Mouse (Mus musculus) heart, embryonic 14.5 days (tissue): ENCODE measurements around the gene Stk19. TPM values are rescaled to one million over a fixed set of nuclear protein-coding genes. Genes with fewer than 3 reads are reported as not detected.
A peak's percentile ranks its signal among the peaks of the same experiment; 100 is the strongest.

Source experiments
- ATAC-seq: fragments of 200-750 bp; cut with Nextera tagmentation; 2 replicates; pipeline ENCODE4 v1.8.0; 2017; ENCODE audit warnings: low read depth, moderate TSS enrichment; ENCODE audit not compliant: insufficient number of reproducible peaks, insufficient read depth, low FRiP score
- H3K27ac ChIP-seq, 2 experiments: fragments of 200-500 bp in 1 of 2; fragments of 300-500 bp in 1 of 2; sonication (generic) in 1 of 2; replicated peaks in 1 of 2; 2 replicates each; pipeline ENCODE4 v1.5.1; 2012 to 2014; ENCODE audit warnings: low read depth in 2 of 2, low read length in 2 of 2, control low read depth in 1 of 2, mild to moderate bottlenecking in 1 of 2, mixed read lengths in 1 of 2; ENCODE audit not compliant: control insufficient read depth in 1 of 2, insufficient read depth in 1 of 2
- H3K27me3 ChIP-seq: fragments of 300-500 bp; sonication (generic); 2 replicates; pipeline ENCODE4 v1.6.1; 2014; ENCODE audit warnings: mild to moderate bottlenecking, low read length, control low read depth; ENCODE audit not compliant: control insufficient read depth, insufficient read depth
- H3K36me3 ChIP-seq: fragments of 300-500 bp; sonication (generic); 2 replicates; pipeline ENCODE4 v1.6.1; 2014; ENCODE audit warnings: mild to moderate bottlenecking, control low read depth, low read length, mixed read lengths; ENCODE audit not compliant: control insufficient read depth, insufficient read depth
- H3K4me1 ChIP-seq, 2 experiments: fragments of 200-500 bp in 1 of 2; fragments of 300-500 bp in 1 of 2; sonication (generic) in 1 of 2; 2 replicates each; pipeline ENCODE4 v1.6.1; 2012 to 2014; ENCODE audit warnings: low read length in 2 of 2, control low read depth in 1 of 2, mixed read lengths in 1 of 2; ENCODE audit not compliant: control insufficient read depth in 2 of 2, insufficient read depth in 2 of 2
- H3K4me2 ChIP-seq: fragments of 300-500 bp; sonication (generic); 2 replicates; pipeline ENCODE4 v1.6.1; 2014; ENCODE audit warnings: mild to moderate bottlenecking, low read length
- H3K4me3 ChIP-seq, 2 experiments: fragments of 200-500 bp in 1 of 2; fragments of 300-500 bp in 1 of 2; sonication (generic) in 1 of 2; 2 replicates each; pipeline ENCODE4 v1.5.1; 2012 to 2014; ENCODE audit warnings: low read length in 2 of 2, mild to moderate bottlenecking in 2 of 2, control low read depth in 1 of 2, low read depth in 1 of 2, moderate library complexity in 1 of 2; ENCODE audit not compliant: control insufficient read depth in 1 of 2, insufficient read depth in 1 of 2
- H3K9ac ChIP-seq: fragments of 300-500 bp; sonication (generic); 2 replicates; pipeline ENCODE4 v1.6.1; 2014; ENCODE audit warnings: mild to moderate bottlenecking, low read length
- H3K9me3 ChIP-seq: fragments of 300-500 bp; sonication (generic); 2 replicates; pipeline ENCODE4 v1.6.1; 2016; ENCODE audit warnings: low read length, control low read depth; ENCODE audit not compliant: control insufficient read depth
- WGBS: fragments of 180-500 bp; shearing (Covaris S2); extraction: QIAGEN DNeasy Blood & Tissue Kit; methylation state at CpG from one replicate; pipeline ENCODE4 v1.1.7; 2014; 5-methylcytosine and 5-hydroxymethylcytosine counted together
- polyA plus RNA-seq: library from polyadenylated mRNA; unstranded; fragments of >200 nt; fragmentation: Nextera tagmentation; extraction: Ambion mirVana; gene quantifications from 2 replicates; pipeline ENCODE4 v1.2.1, GENCODE M21; 2014

The Stk19 gene
- 17.1 and 18.4 TPM in 2 replicates for polyA plus RNA-seq

DNA sequence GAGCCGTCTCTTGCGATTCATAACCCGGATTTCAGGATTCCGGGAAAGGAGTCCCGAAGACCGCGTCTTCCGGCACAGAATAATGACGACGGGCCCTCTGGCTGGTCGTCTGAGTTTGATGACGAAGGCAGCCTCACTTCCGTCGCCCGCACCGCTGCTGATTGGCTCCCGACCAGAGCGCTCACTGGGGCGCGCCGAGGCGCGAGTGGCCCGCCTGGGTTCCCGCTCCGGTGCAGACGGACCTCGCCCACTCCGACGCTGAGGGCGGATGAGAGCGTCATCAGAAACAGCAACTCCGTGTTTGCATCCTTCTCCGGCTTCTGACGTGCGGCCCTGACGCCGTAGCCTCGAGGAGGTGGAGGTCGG lies at the start of gene Stk19, which contains the start of gene Dxo:
Stk19 (minus strand) TSS at position 90 of the 366 bp plus-strand sequence.
Dxo (plus strand) TSS at position 164 of the 366 bp plus-strand sequence.
- H3K36me3 ChIP-seq: peaks cover 49% of the 10 kb centered on the region
- ATAC-seq: peak; percentile 91

DNA sequence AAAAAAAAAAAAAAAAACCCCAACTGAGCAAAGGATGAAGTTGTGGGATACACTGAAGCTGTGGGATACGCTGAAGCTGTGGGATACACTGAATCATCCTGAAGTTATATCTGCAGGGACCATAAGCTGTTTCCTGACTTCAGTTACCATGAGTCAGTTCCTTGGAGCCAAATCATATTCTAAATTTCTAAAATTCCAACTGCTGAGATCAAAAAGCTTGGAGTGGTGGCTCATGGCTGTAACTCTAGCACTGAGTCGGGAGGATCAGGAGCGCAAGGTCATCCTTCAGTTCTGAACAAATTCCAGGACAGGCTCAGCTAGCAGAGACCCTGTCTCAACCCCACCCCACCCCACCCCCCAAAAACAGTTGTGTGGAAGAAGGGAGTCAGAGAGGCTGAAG lies 48.9 kb upstream of the Stk19 start:
- no peak overlapping the region for H3K4me3 ChIP-seq
- peaks cover 0 to 3% of the 10 kb centered on the region in 2 experiments; a peak in 1 of 4 replicates for H3K4me1 ChIP-seq
- 0 out of 2 replicates have a peak overlapping the region, but pooled peaks have one; percentile 0 for H3K9ac ChIP-seq
- 54% methylated on average over 3 of the region's 3 CpGs for WGBS
- H3K4me2 ChIP-seq: no peak overlapping the region
- ATAC-seq: no peak
- no peak overlapping the region for H3K27ac ChIP-seq
- H3K27me3 ChIP-seq: no peaks in the 10 kb centered on the region
- no peaks in the 10 kb centered on the region for H3K36me3 ChIP-seq
- no peaks in the 10 kb centered on the region for H3K9me3 ChIP-seq

More for the DNA sequence above, at the start of gene Stk19, which contains the start of gene Dxo:
- WGBS: under 1% methylated on average over 40 of the region's 40 CpGs
- peak within 1 kb of the TSS; percentile 88 for H3K9ac ChIP-seq
- H3K9me3 ChIP-seq: no peaks in the 10 kb centered on the region
- no peaks in the 10 kb centered on the region for H3K27me3 ChIP-seq
- peak within 1 kb of the TSS; percentile 97 for H3K4me2 ChIP-seq
- H3K4me3 ChIP-seq: peak within 1 kb of the TSS; percentile 87 to 97
- peaks cover 7 to 17% of the 10 kb centered on the region in 2 experiments for H3K4me1 ChIP-seq
- H3K27ac ChIP-seq: peak within 1 kb of the TSS; percentile 61 to 79

- 85% methylated on average over 6 of the region's 6 CpGs for WGBS
These were observed 48.0 kb upstream of the Stk19 start for GRCm38 (mm10) chr17:34884704-34885103.

GRCm38 (mm10) chr17:34883332-34883731 lies 46.6 kb upstream of the Stk19 start:
- Histone ChIP-seq H3K36me3 (no peaks in the 10 kb centered on the region), H3K27me3 (no peaks in the 10 kb centered on the region), H3K4me3 (no peak overlapping the region), H3K4me1 (peaks cover 3 to 5% of the 10 kb centered on the region in 2 experiments; a peak in 2 of 4 replicates), H3K9ac (no peak overlapping the region), H3K4me2 (no peak overlapping the region), H3K9me3 (no peaks in the 10 kb centered on the region), H3K27ac (no peak overlapping the region)
- 66% methylated on average over 3 of the region's 3 CpGs for WGBS
- ATAC-seq: no peak

More at GRCm38 (mm10) chr17:34884704-34885103, 48.0 kb upstream of the Stk19 start:
- Histone ChIP-seq H3K4me2 (no peak overlapping the region), H3K9me3 (no peaks in the 10 kb centered on the region), H3K27me3 (no peaks in the 10 kb centered on the region), H3K36me3 (no peaks in the 10 kb centered on the region), H3K4me1 (peaks cover 0 to 3% of the 10 kb centered on the region in 2 experiments; a peak in 1 of 4 replicates), H3K4me3 (no peak overlapping the region), H3K27ac (no peak overlapping the region), H3K9ac (no peak overlapping the region)
- no peak for ATAC-seq

- Histone ChIP-seq H3K9ac (no peak within 1 kb of the TSS), H3K4me1 (peaks cover 3 to 5% of the 10 kb centered on the region in 2 experiments; a peak in 2 of 4 replicates), H3K27ac (no peak within 1 kb of the TSS), H3K9me3 (no peaks in the 10 kb centered on the region), H3K27me3 (no peaks in the 10 kb centered on the region), H3K36me3 (no peaks in the 10 kb centered on the region), H3K4me2 (peak within 1 kb of the TSS; percentile 40), H3K4me3 (no peak within 1 kb of the TSS)
- no peak for ATAC-seq
- WGBS: 8% methylated on average over 15 of the region's 15 CpGs
These were observed 45.1 kb upstream of the Stk19 start, which contains the start of gene Gm20547 for GRCm38 (mm10) chr17:34881683-34882310. Gene Gm20547, minus strand, starts transcription at chr17:34882042.

GRCm38 (mm10) chr17:34881166-34881565 lies 44.4 kb upstream of the Stk19 start:
- Histone ChIP-seq H3K4me2 (no peak overlapping the region), H3K27me3 (no peaks in the 10 kb centered on the region), H3K27ac (no peak overlapping the region), H3K36me3 (no peaks in the 10 kb centered on the region), H3K4me3 (no peak overlapping the region), H3K4me1 (peaks cover 3 to 5% of the 10 kb centered on the region in 2 experiments; a peak in 2 of 4 replicates), H3K9ac (no peak overlapping the region), H3K9me3 (no peaks in the 10 kb centered on the region)
- no peak for ATAC-seq

GRCm38 (mm10) chr17:34879336-34879879 lies 42.7 kb upstream of the Stk19 start, which contains the start of gene Zbtb12:
Gene Zbtb12, plus strand, starts transcription at chr17:34879483.
- H3K9me3 ChIP-seq: no peaks in the 10 kb centered on the region
- 59% methylated on average over 11 of the region's 11 CpGs for WGBS
- no peak within 1 kb of the TSS for H3K4me3 ChIP-seq
- H3K27me3 ChIP-seq: no peaks in the 10 kb centered on the region
- H3K4me2 ChIP-seq: no peak within 1 kb of the TSS
- peaks cover 3 to 5% of the 10 kb centered on the region in 2 experiments; a peak in 2 of 4 replicates for H3K4me1 ChIP-seq
- H3K9ac ChIP-seq: no peak within 1 kb of the TSS
- H3K27ac ChIP-seq: no peak within 1 kb of the TSS
- no peaks in the 10 kb centered on the region for H3K36me3 ChIP-seq
- no peak for ATAC-seq
